Mouse (Mus musculus) liver, adult 2 months (tissue): ENCODE data around the gene Samd13.
A peak's percentile ranks its signal among the peaks of the same experiment; 100 is the strongest.

Source experiments
- CTCF ChIP-seq: fragments of 200-500 bp; IDR thresholded peaks from 2 replicates; pipeline ENCODE4 v1.5.1; 2011; ENCODE audit warnings: low read depth, low read length, control low read depth
- POLR2A ChIP-seq: fragments of 200-500 bp; IDR thresholded peaks from 2 replicates; pipeline ENCODE4 v1.6.1; 2011; ENCODE audit warnings: low read length, control low read depth; ENCODE audit not compliant: insufficient read depth; ENCODE audit errors: extremely low read depth

DNA sequence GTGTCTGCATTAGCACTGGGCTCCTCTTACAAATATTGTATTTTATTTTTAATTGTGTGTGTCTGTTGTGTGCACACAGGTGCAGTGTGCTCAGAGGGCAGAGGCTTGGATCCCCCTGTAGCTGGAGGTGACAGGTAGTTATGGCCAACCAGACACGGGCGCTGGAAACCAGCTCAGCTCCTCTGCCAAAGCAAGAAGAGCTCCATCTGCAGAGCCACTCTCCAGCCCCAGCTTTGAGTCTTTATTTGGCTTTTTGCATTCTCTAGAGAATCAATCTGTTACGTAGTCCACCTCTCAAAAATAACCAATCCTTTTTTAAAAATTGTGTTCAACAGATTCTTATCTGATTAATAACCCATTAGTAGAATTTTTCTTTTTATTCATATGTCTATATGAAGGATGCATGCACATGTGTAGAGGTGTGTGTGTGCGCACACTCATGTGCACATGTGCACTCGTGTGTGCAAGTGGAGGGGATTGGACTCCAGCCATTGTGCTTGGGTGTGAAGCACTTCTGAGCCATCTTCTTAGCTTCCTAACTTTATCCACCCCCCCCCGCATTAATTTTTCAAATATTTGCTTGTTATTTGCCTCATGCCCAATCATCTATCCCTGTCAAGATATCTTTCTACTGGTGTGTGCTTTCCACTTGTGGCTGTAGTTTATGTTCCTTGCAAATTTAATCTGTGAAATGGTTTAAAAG is 86.0 kb downstream of the Samd13 start:
- TF ChIP-seq CTCF (no peak), POLR2A (0 out of 2 replicates have a peak, but pooled peaks have one; percentile 15)
